Mouse (Mus musculus): ENCODE data around the gene Espnl.
A peak's percentile ranks its signal among the peaks of the same experiment; 100 is the strongest.

Espnl gene

GRCm38 (mm10) chr1:91321760-91322438, at the start of gene Espnl:
Espnl (plus strand) TSS chr1:91322075.
- DNase-seq (ENCODE audit: low read depth) = no peak

GRCm38 (mm10) chr1:91272260-91272659, 49.6 kb upstream of the Espnl start:
- DNase-seq (ENCODE audit: low read depth) = no peak

GRCm38 (mm10) chr1:91276581-91276980, 45.3 kb upstream of the Espnl start:
- DNase-seq (ENCODE audit: low read depth) = no peak

GRCm38 (mm10) chr1:91277480-91277879, 44.4 kb upstream of the Espnl start:
- no peak for DNase-seq (ENCODE audit: low read depth)

GRCm38 (mm10) chr1:91278410-91279119, 43.3 kb upstream of the Espnl start:
- no peak for DNase-seq (ENCODE audit: low read depth)

GRCm38 (mm10) chr1:91279126-91279525, 42.7 kb upstream of the Espnl start:
- DNase-seq (ENCODE audit: low read depth) = no peak

- DNase-seq (ENCODE audit: low read depth) = no peak
Measured at GRCm38 (mm10) chr1:91282582-91282981, 39.3 kb upstream of the Espnl start.

- no peak for DNase-seq (ENCODE audit: low read depth)
Measured at GRCm38 (mm10) chr1:91289375-91289774, 32.5 kb upstream of the Espnl start.

- DNase-seq (ENCODE audit: low read depth) = no peak
Measured at GRCm38 (mm10) chr1:91292101-91292825, 29.6 kb upstream of the Espnl start.

GRCm38 (mm10) chr1:91295544-91295943, 26.3 kb upstream of the Espnl start:
- DNase-seq (ENCODE audit: low read depth) = no peak

GRCm38 (mm10) chr1:91297799-91298744, 23.8 kb upstream of the Espnl start, which contains the start of gene Scly:
Scly (plus strand) TSS chr1:91298338.
- DNase-seq (ENCODE audit: low read depth) = peak; percentile 91

GRCm38 (mm10) chr1:91299026-91299706, 22.7 kb upstream of the Espnl start:
- no peak for DNase-seq (ENCODE audit: low read depth)

- no peak for DNase-seq (ENCODE audit: low read depth)
Measured at GRCm38 (mm10) chr1:91299707-91300426, 22.0 kb upstream of the Espnl start.

- no peak for DNase-seq (ENCODE audit: low read depth)
Measured at GRCm38 (mm10) chr1:91301206-91301920, 20.5 kb upstream of the Espnl start.

- DNase-seq (ENCODE audit: low read depth) = no peak
Measured at GRCm38 (mm10) chr1:91302021-91302420, 19.9 kb upstream of the Espnl start.

GRCm38 (mm10) chr1:91304621-91305020, 17.3 kb upstream of the Espnl start:
- DNase-seq (ENCODE audit: low read depth) = no peak

GRCm38 (mm10) chr1:91309366-91310085, 12.3 kb upstream of the Espnl start:
- no peak for DNase-seq (ENCODE audit: low read depth)

- no peak for DNase-seq (ENCODE audit: low read depth)
Measured at GRCm38 (mm10) chr1:91312273-91312672, 9.6 kb upstream of the Espnl start.

- DNase-seq (ENCODE audit: low read depth) = no peak
Measured at GRCm38 (mm10) chr1:91313251-91313650, 8.6 kb upstream of the Espnl start.
